Mouse (Mus musculus): ENCODE results near the gene Irf8.

- TF ChIP-seq POLR2A (IDR thresholded peaks at IDR 0.05; ENCODE audit: borderline replicate concordance, insufficient read depth, low read length) (no peak), CTCF (IDR thresholded peaks at IDR 0.05; ENCODE audit: borderline replicate concordance, insufficient read depth, low read depth, low read length) (no peak)
Observed at GRCm38 (mm10) chr8:120786753-120787152, 50.6 kb downstream of the Irf8 start.
